Mouse (Mus musculus) liver, embryonic 14.5 days (tissue): ENCODE data around the gene Gas7.

ENCODE experiments used
- CTCF ChIP-seq: IDR thresholded peaks from 2 replicates; pipeline ENCODE4 v1.5.1; 2016; ENCODE audit warnings: antibody characterized with exemption, low read depth, control low read depth
- EP300 ChIP-seq: IDR thresholded peaks from 2 replicates; pipeline ENCODE4 v1.6.1; 2016; ENCODE audit warnings: antibody characterized with exemption, low read depth

DNA sequence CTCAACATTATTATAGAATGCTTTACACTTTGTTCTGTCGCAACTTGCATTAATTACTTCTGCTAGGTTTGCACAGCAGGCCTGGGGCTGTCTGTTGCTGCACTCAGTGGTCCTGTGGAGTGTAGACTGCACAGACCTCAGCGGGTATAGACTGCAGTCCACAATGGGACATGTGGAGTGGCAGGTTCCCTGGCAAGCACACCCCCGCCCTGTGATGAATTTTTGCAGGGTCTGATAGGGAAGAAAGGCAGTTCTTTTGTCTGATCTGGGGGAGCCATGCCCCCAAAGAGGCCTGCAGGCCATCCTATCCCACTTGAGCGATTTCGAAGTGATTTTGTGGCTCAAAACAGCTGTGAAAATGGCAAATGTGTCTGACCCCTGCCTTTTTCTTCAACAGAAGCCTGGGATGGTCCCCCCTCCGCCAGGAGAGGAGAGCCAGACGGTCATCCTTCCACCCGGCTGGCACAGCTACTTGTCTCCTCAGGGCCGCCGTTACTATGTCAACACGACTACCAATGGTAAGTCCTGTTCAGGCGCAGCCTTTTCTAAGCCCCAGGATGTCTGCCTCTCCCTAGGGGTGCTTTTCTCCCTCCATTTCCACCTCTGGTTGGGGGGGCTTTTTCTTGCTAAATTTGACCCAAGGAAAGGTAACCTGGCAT, 147.6 kb downstream of the Gas7 start:
- TF ChIP-seq CTCF: no peak
- TF ChIP-seq EP300: no peak
